Mouse (Mus musculus) embryonic facial prominence, embryonic 14.5 days (tissue): ENCODE data around the gene Trat1. TPM values are rescaled to one million over a fixed set of nuclear protein-coding genes. Genes with fewer than 3 reads are reported as not detected.

ENCODE experiments used
- ATAC-seq: fragments of 200-750 bp; cut with Nextera tagmentation; 2 replicates; pipeline ENCODE4 v1.8.0; 2017; ENCODE audit warnings: low read depth, moderate number of reproducible peaks, moderate TSS enrichment
- DNase-seq: peaks from one replicate; pipeline ENCODE4 v3.0.0-alpha.2; 2015; ENCODE audit warnings: low spot score
- H3K27ac ChIP-seq: fragments of 300-500 bp; sonication (generic); replicated peaks from 2 replicates; pipeline ENCODE4 v1.5.1; 2014; ENCODE audit warnings: low read depth, mild to moderate bottlenecking, low read length, moderate library complexity
- H3K27me3 ChIP-seq: fragments of 300-500 bp; sonication (generic); replicated peaks from 2 replicates; pipeline ENCODE4 v1.6.1; 2014; ENCODE audit warnings: low read length; ENCODE audit not compliant: control insufficient read depth, insufficient read depth
- H3K36me3 ChIP-seq: fragments of 300-500 bp; sonication (generic); 2 replicates; pipeline ENCODE4 v1.6.1; 2014; ENCODE audit warnings: low read length, mixed read lengths; ENCODE audit not compliant: control insufficient read depth, insufficient read depth
- H3K4me1 ChIP-seq: fragments of 300-500 bp; sonication (generic); 2 replicates; pipeline ENCODE4 v1.6.1; 2014; ENCODE audit warnings: antibody characterized with exemption, low read length; ENCODE audit not compliant: control insufficient read depth, insufficient read depth
- H3K4me2 ChIP-seq: fragments of 300-500 bp; sonication (generic); 2 replicates; pipeline ENCODE4 v1.6.1; 2014; ENCODE audit warnings: low read depth, mild to moderate bottlenecking, low read length, moderate library complexity, mixed read lengths
- H3K4me3 ChIP-seq: fragments of 300-500 bp; sonication (generic); 2 replicates; pipeline ENCODE4 v1.5.1; 2014; ENCODE audit warnings: low read depth, mild to moderate bottlenecking, low read length
- H3K9ac ChIP-seq: fragments of 300-500 bp; sonication (generic); 2 replicates; pipeline ENCODE4 v1.6.1; 2014; ENCODE audit warnings: low read depth, mild to moderate bottlenecking, low read length, moderate library complexity, mixed read lengths
- H3K9me3 ChIP-seq: fragments of 300-500 bp; sonication (generic); 2 replicates; pipeline ENCODE4 v1.6.1; 2016; ENCODE audit warnings: low read length; ENCODE audit not compliant: control insufficient read depth
- WGBS: fragments of 180-500 bp; shearing (Covaris S2); extraction: QIAGEN DNeasy Blood & Tissue Kit; methylation state at CpG from one replicate; pipeline ENCODE4 v1.1.7; 2014; 5-methylcytosine and 5-hydroxymethylcytosine counted together
- polyA plus RNA-seq: library from polyadenylated mRNA; unstranded; fragments of >200 nt; fragmentation: Nextera tagmentation; extraction: Ambion mirVana; gene quantifications from 2 replicates; pipeline ENCODE4 v1.2.1, GENCODE M21; 2014

Trat1 gene
- 0.04 TPM in 1 of 2 replicates, not detected in the other for polyA plus RNA-seq

DNA sequence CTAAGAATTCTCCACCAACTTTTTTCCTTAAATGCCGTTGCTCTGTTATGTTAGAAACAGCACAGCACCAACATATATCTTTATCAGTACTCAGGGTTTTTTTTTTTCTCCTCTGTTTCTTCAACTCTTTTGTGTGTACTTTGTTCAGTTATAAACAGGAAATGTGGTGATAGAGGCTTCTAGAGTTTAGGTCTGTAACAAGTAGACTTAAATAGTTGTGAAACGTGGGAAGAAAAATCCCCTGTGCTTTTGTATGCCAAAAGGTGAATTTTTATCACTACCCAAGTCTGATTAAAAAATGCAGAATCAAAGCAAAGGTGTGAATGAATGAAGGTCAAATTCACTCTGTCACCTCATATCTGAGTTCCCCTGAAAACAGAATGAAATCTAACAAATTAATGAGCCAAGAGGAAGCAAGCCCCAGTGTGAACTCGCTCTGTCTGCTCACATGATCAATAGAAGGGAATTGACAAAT, at the start of gene Trat1:
Gene Trat1, minus strand, starts transcription at position 51 of the 475 bp plus-strand sequence.
- H3K27me3 ChIP-seq: no peaks in the 10 kb centered on the region
- H3K4me3 ChIP-seq: no peak within 1 kb of the TSS
- WGBS: 78% methylated on average over 3 of the region's 3 CpGs
- no peak within 1 kb of the TSS for H3K27ac ChIP-seq
- H3K4me2 ChIP-seq: no peak within 1 kb of the TSS
- H3K9me3 ChIP-seq: no peaks in the 10 kb centered on the region
- DNase-seq (no peak), ATAC-seq (no peak)
- no peaks in the 10 kb centered on the region for H3K36me3 ChIP-seq
- no peak within 1 kb of the TSS for H3K9ac ChIP-seq
- no peaks in the 10 kb centered on the region for H3K4me1 ChIP-seq

DNA sequence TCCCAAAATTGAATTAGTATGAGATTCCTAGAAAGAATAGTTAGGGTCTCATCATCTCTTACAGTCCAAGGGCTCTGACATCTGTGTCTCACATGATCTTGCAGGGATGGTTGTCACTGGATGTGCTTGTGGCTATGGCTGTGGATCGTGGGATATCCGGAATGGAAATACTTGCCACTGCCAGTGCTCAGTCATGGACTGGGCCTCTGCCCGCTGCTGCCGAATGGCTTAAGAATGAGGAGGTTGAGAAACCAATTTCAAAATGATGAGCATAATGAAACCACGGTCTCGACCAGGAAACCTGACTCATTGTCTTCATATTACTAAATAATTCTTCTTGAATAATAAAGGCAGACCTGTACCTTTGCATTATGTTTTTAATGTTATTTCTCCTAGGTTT, 46.7 kb upstream of the Trat1 start:
- H3K9ac ChIP-seq: no peak overlapping the region
- no peaks in the 10 kb centered on the region for H3K4me1 ChIP-seq
- 89% methylated on average over 6 of the region's 6 CpGs for WGBS
- no peaks in the 10 kb centered on the region for H3K9me3 ChIP-seq
- H3K27ac ChIP-seq: no peak overlapping the region
- H3K4me2 ChIP-seq: no peak overlapping the region
- no peaks in the 10 kb centered on the region for H3K27me3 ChIP-seq
- no peaks in the 10 kb centered on the region for H3K36me3 ChIP-seq
- ATAC-seq (no peak), DNase-seq (no peak)
- no peak overlapping the region for H3K4me3 ChIP-seq

DNA sequence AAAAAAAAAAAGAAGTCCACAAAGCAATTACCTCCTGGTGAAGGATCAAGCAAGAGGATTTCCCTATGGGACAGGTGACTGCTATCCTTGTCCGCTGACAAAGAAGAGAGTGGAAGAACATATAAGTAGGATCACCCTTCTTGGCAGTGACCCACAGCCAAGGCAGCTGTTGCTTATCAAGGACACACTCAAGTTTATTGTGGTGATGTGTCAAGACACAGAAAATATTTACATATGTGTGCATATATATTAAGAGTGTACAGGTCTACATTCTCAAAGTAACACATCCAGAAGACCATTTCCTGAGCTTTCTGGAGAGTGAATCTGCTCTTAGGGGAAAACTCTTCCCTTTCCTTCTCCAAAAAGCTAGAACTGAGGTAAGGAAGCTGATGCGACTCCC, 44.9 kb upstream of the Trat1 start, which contains the start of gene Retnlb:
Gene Retnlb, plus strand, starts transcription at position 162 of the 400 bp plus-strand sequence.
- no peak within 1 kb of the TSS for H3K4me2 ChIP-seq
- no peak within 1 kb of the TSS for H3K4me3 ChIP-seq
- DNase-seq: no peak
- H3K36me3 ChIP-seq: no peaks in the 10 kb centered on the region
- H3K27me3 ChIP-seq: no peaks in the 10 kb centered on the region
- ATAC-seq: no peak
- no peaks in the 10 kb centered on the region for H3K9me3 ChIP-seq
- H3K4me1 ChIP-seq: peaks cover 4% of the 10 kb centered on the region; the same call in 1 of the 2 replicates
- H3K9ac ChIP-seq: no peak within 1 kb of the TSS
- WGBS: 92% methylated on average over 2 of the region's 2 CpGs
- no peak within 1 kb of the TSS for H3K27ac ChIP-seq

DNA sequence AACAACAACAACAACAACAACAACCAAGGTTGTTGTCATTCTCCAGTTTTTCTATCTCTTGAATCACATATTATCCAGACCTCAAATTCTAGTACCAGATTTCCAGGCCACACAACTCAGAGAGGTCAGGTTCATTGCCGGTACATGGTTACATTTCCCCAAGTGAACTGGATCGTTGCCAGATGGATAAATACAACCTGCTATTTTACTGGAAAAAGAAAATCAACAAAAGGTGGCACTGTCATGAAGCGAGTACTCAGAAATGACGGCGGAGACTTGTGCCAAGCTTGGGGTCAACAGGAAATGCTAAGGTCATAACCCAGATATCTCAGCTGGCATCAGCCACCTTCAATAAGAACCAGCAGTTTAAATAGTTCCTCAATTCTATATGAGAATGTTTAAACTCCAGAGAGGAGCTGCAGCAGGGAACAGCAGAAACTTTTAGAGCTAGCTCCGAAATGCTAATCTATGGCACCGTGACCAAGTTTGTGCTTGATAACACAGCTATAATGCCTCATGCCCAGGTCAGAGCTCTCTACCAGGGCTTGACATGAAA, 40.1 kb upstream of the Trat1 start:
- DNase-seq: peak; percentile 13
- Histone ChIP-seq H3K4me2 (no peak overlapping the region), H3K4me3 (no peak overlapping the region), H3K4me1 (peaks cover 4% of the 10 kb centered on the region; the same call in 1 of the 2 replicates), H3K9me3 (no peaks in the 10 kb centered on the region), H3K9ac (no peak overlapping the region), H3K27me3 (no peaks in the 10 kb centered on the region), H3K36me3 (no peaks in the 10 kb centered on the region), H3K27ac (no peak overlapping the region)
- WGBS: 47% methylated on average over 7 of the region's 7 CpGs
- ATAC-seq: no peak

DNA sequence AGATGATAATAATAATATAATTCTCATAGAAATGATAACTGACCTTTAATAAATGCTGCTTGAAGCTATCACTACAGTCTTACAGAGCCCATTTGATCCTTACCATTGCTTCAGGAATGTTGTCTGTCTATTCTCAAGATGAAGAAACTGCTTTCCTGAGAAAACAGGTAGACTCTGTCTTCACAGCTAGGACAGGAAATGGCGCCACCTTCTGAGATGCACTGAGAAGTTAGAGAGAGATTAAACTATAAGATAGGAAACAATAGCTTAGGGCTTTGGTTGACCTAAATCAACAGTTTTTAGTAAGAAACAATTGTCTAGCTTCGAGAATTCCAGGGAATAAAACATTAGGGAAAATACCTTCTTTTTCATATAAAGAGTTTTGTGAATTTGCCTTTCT, 37.6 kb upstream of the Trat1 start:
- H3K4me2 ChIP-seq: no peak overlapping the region
- 44% methylated on average over 2 of the region's 2 CpGs for WGBS

DNA sequence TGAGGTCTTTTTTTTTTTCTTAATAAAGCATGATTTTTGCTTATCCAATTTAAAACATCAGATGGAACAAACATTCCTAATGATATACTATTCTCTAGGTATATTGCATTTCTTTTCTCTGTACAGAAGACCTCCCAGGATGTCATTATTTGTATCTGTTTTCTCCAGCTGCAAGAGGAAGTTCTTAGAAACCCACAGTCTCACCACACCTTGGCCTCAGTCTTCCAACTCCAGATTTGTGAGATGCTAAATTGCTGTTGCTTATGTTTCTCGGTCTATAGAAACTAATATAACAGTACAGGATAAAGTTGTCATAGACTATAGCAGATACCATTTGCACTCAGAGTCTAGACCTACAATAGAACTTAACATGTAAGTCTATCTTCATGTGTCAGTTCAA, 34.7 kb upstream of the Trat1 start:
- Histone ChIP-seq H3K27ac (no peak overlapping the region), H3K27me3 (no peaks in the 10 kb centered on the region), H3K4me1 (no peaks in the 10 kb centered on the region), H3K9me3 (no peaks in the 10 kb centered on the region), H3K4me2 (no peak overlapping the region), H3K9ac (no peak overlapping the region), H3K4me3 (no peak overlapping the region), H3K36me3 (no peaks in the 10 kb centered on the region)
- WGBS: 80% methylated on average over 1 of the region's 1 CpGs
- ATAC-seq: no peak
- DNase-seq: no peak

More for the DNA sequence above, 37.6 kb upstream of the Trat1 start:
- Histone ChIP-seq H3K9ac (no peak overlapping the region), H3K4me3 (no peak overlapping the region), H3K9me3 (no peaks in the 10 kb centered on the region), H3K4me1 (peaks cover 4% of the 10 kb centered on the region; the same call in 1 of the 2 replicates), H3K27me3 (no peaks in the 10 kb centered on the region), H3K36me3 (no peaks in the 10 kb centered on the region), H3K27ac (no peak overlapping the region)
- ATAC-seq: no peak
- no peak for DNase-seq

DNA sequence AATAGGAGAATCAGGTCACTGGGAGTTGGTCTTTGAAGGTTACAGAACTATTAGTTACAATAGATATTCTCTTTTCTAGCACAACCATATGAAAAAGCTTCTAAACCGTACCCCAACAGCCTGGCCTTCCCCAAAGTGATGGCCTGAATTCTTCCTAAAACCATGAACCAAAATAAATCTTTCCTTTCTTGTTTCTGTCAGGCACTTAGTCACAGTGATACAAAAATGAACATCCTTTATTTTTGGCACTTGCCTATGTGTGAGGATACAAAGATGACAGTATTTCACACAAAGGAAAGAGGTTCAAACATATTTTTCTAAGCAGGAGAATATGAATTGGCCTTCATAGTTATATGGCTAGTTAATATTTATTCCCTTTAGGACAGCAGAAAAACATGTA, 33.6 kb upstream of the Trat1 start:
- DNase-seq (no peak), ATAC-seq (no peak)
- Histone ChIP-seq H3K4me3 (no peak overlapping the region), H3K27me3 (no peaks in the 10 kb centered on the region), H3K36me3 (no peaks in the 10 kb centered on the region), H3K27ac (no peak overlapping the region), H3K4me2 (no peak overlapping the region), H3K9ac (no peak overlapping the region), H3K4me1 (no peaks in the 10 kb centered on the region), H3K9me3 (no peaks in the 10 kb centered on the region)
- 83% methylated on average over 1 of the region's 1 CpGs for WGBS

DNA sequence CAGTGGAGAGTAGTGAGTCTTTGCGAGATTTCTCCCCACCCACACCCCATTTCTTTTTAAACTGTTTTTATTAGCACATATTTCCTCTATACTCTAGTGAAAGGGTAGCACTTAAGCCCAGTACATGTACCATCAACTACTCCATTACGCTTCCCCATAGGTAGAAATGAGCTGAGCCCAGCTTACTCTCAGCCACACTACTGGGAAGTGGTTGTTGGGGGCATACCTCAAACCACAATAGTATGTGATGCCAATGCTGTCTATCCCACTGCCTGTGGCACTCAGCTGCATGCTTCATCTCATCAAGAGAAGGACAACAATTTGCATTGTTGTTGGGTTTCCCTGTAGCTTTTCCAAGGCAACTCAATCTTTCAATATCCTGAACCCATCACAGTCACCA, 29.1 kb upstream of the Trat1 start:
- Histone ChIP-seq H3K9ac (no peak overlapping the region), H3K4me3 (no peak overlapping the region), H3K27ac (no peak overlapping the region), H3K4me1 (no peaks in the 10 kb centered on the region), H3K36me3 (no peaks in the 10 kb centered on the region), H3K27me3 (no peaks in the 10 kb centered on the region), H3K9me3 (no peaks in the 10 kb centered on the region), H3K4me2 (no peak overlapping the region)
- DNase-seq (no peak), ATAC-seq (no peak)
- WGBS: 87% methylated on average over 2 of the region's 2 CpGs

- ATAC-seq (no peak), DNase-seq (no peak)
- Histone ChIP-seq H3K36me3 (no peaks in the 10 kb centered on the region), H3K4me1 (no peaks in the 10 kb centered on the region), H3K27me3 (no peaks in the 10 kb centered on the region), H3K9ac (no peak overlapping the region), H3K4me2 (no peak overlapping the region), H3K27ac (no peak overlapping the region), H3K9me3 (no peaks in the 10 kb centered on the region), H3K4me3 (no peak overlapping the region)
- WGBS: 85% methylated on average over 3 of the region's 3 CpGs
These were observed 27.6 kb upstream of the Trat1 start for GRCm38 (mm10) chr16:48799470-48799869.
